Mouse (Mus musculus): ENCODE data around the gene Olfr457. TPM values are rescaled to one million over a fixed set of nuclear protein-coding genes. Genes with fewer than 3 reads are reported as not detected.

Olfr457 gene
- total RNA-seq, 2 experiments from 2014 or later, result not detected

Other genes starting within 250 kb of the Olfr457 start
- gene Gstk1, start 230.4 kb downstream of the Olfr457 start, total RNA-seq (2021), result 1 to 10 TPM; 5.1 to 7.1 TPM
- gene Tmem139, start 214.4 kb downstream of the Olfr457 start, total RNA-seq (2021), result not detected
- 10 to 100 TPM; 29.7 to 35.5 TPM for gene Casp2, start 211.3 kb downstream of the Olfr457 start, total RNA-seq (2021)
- 1 to 10 TPM; 3.9 to 4.8 TPM for gene Clcn1, start 189.7 kb downstream of the Olfr457 start, total RNA-seq (2021)
- 100 to 1,000 TPM; 123 to 133 TPM for gene Fam131b, start 151.7 kb downstream of the Olfr457 start, total RNA-seq (2021)
- 10 to 100 TPM; 55.8 to 57.6 TPM for gene Zyx, start 126.7 kb downstream of the Olfr457 start, total RNA-seq (2021)
- under 1 TPM; 0.22 to 0.26 TPM for gene Epha1, start 103.1 kb downstream of the Olfr457 start, total RNA-seq (2021)
- not detected for gene Tas2r143, start 76.1 kb downstream of the Olfr457 start, total RNA-seq (2021)
- not detected for gene Tas2r135, start 70.9 kb downstream of the Olfr457 start, total RNA-seq (2021)
- not detected for gene Tas2r126, start 41.8 kb downstream of the Olfr457 start, total RNA-seq (2021)
- gene Olfr458, start 11.1 kb downstream of the Olfr457 start, total RNA-seq (2021), result not detected
- not detected for gene Olfr456, start 10.9 kb upstream of the Olfr457 start, total RNA-seq (2021)
- gene Olfr455, start 71.3 kb upstream of the Olfr457 start, total RNA-seq (2021), result not detected
- not detected for gene Tcaf3, start 121.4 kb upstream of the Olfr457 start, total RNA-seq (2021)
- 1 to 10 TPM; 1.3 to 1.6 TPM for gene Tcaf2, start 168.9 kb upstream of the Olfr457 start, total RNA-seq (2021)
- gene Tcaf1, start 233.8 kb upstream of the Olfr457 start, total RNA-seq (2021), result 100 to 1,000 TPM; 265 to 270 TPM

Measured in left cerebral cortex, postnatal 10 days (tissue).